Mouse (Mus musculus): ENCODE data around the gene Ccdc159. TPM values are rescaled to one million over a fixed set of nuclear protein-coding genes. Genes with fewer than 3 reads are reported as not detected.

Gene Ccdc159
- total RNA-seq (2015) (0.12 TPM in 1 of 2 replicates, not detected in the other), total RNA-seq (2017) (0.08 and 0.41 TPM in 2 replicates)

- peak; percentile 77 for ATAC-seq (replicated peaks; ENCODE audit: poor library complexity)
Observed at GRCm38 (mm10) chr9:21927208-21927753, at the start of gene Ccdc159, which contains the start of gene Tmem205. Gene Ccdc159 (plus strand): TSS chr9:21927471. Gene Tmem205 (minus strand): TSS chr9:21927556.

DNA sequence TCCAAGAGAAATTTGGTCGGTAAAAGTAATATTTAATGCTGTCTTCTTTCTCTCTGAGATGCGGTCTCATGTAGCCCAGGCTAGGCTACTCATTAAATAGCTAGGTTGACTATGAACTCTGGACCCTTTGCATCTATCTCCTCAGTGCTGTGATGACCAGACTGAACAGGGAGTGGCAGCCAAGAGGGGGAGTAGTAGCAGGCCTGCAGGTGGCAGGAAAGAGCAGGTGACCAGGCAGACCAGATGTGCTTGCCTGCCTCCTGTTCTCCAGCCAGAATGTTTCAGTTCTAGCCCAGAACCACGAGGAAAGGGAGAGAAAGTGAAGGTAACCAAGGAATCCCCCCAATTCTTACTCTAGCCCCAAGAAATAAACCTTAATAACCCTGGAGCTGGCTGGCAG lies 38.0 kb upstream of the Ccdc159 start:
- ATAC-seq (replicated peaks; ENCODE audit: poor library complexity): peak; percentile 63

GRCm38 (mm10) chr9:21901223-21901820 lies 25.9 kb upstream of the Ccdc159 start:
- ATAC-seq (replicated peaks; ENCODE audit: poor library complexity): peak; percentile 100

DNA sequence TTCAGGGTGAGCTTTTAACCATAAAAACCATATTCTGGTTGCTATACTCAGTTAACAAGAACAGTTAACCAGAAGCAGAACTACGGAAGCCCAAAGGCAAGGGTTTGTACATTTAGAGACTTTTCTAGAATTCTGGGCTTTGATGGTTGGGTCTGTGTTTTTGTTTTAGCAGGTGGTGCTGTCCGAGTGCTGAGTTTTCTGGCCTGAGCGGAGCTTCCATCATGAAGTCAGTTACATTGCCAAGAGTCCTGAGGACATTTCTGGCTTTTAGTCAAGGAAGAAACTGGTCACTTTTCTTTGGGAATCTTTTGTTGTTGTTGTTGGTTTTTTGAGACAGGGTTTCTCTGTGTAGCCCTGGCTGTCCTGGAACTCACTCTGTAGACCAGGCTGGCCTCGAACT lies 23.2 kb upstream of the Ccdc159 start:
- ATAC-seq (replicated peaks; ENCODE audit: poor library complexity): no peak

GRCm38 (mm10) chr9:21908216-21908615 lies 19.1 kb upstream of the Ccdc159 start:
- peak; percentile 41 for ATAC-seq (replicated peaks; ENCODE audit: poor library complexity)

- ATAC-seq (replicated peaks; ENCODE audit: poor library complexity): peak; percentile 94
Observed at GRCm38 (mm10) chr9:21909474-21910223, 17.6 kb upstream of the Ccdc159 start.

DNA sequence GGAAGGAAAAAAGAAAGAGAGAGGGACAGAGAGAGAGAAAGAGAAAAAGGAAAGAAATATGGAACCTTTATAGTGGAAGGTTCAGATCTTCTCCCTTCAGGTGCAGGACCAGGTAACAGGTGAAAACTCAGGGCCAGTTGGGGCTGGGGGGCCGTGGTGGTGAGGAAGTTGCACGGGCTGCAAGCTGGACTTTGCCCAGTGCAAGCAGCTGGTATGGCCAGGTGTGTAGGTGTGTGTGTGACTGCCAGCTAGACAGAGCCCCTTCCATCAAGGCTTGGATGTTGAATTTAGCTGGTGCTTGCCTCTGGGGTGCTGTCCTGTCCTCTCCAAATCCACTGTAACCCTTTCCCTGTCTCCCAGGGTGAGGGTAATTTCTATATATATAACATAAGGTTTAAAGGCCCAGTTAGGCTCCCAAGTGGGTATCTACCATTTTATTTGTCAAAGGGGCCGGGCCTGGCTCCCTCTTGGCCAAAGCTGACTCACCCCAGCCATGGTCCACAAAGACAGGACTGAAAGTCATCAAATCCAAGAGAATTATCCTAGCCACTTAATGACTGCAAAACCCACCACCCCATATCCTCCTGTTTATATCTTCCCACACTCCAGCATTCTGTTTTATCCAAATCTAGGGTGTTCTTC lies 10.3 kb upstream of the Ccdc159 start:
- no peak for ATAC-seq (replicated peaks; ENCODE audit: poor library complexity)

- ATAC-seq (replicated peaks; ENCODE audit: poor library complexity): peak; percentile 11
Observed at GRCm38 (mm10) chr9:21917493-21918034, 9.7 kb upstream of the Ccdc159 start.

- ATAC-seq (replicated peaks; ENCODE audit: poor library complexity): peak; percentile 96
Observed at GRCm38 (mm10) chr9:21918035-21918592, 9.2 kb upstream of the Ccdc159 start, which contains the start of gene Rab3d. Gene Rab3d (minus strand): TSS chr9:21918192.

GRCm38 (mm10) chr9:21918692-21919384 lies 8.4 kb upstream of the Ccdc159 start:
- ATAC-seq (replicated peaks; ENCODE audit: poor library complexity): no peak

GRCm38 (mm10) chr9:21923036-21923435 lies 4.2 kb upstream of the Ccdc159 start:
- ATAC-seq (replicated peaks; ENCODE audit: poor library complexity): no peak

GRCm38 (mm10) chr9:21923490-21924098 lies 3.7 kb upstream of the Ccdc159 start:
- ATAC-seq (replicated peaks; ENCODE audit: poor library complexity): no peak

GRCm38 (mm10) chr9:21924099-21924493 lies 3.2 kb upstream of the Ccdc159 start:
- ATAC-seq (replicated peaks; ENCODE audit: poor library complexity): peak; percentile 74

- no peak for ATAC-seq (replicated peaks; ENCODE audit: poor library complexity)
Observed at GRCm38 (mm10) chr9:21925034-21925433, 2.2 kb upstream of the Ccdc159 start.

DNA sequence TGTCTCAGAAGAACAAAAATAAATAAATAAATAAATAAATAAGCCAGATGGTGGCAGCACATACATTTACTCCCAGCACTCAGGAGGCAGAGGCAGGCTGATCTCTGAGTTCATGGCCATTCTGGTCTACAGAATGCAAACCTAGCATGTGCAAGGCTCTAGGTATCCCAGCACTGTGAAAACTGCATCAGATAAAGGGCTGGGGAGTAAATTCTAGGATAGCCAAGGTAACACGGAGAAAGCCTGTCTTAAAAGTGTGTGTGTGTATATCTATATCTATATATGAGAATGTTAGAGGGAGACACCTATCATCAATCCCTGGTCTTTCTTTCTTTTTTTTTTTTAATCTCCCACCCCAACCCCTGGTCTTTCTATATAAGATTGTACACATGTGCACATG lies 1.8 kb upstream of the Ccdc159 start:
- ATAC-seq (replicated peaks; ENCODE audit: poor library complexity): no peak

GRCm38 (mm10) chr9:21926155-21926554 lies 1.1 kb upstream of the Ccdc159 start:
- ATAC-seq (replicated peaks; ENCODE audit: poor library complexity): no peak

DNA sequence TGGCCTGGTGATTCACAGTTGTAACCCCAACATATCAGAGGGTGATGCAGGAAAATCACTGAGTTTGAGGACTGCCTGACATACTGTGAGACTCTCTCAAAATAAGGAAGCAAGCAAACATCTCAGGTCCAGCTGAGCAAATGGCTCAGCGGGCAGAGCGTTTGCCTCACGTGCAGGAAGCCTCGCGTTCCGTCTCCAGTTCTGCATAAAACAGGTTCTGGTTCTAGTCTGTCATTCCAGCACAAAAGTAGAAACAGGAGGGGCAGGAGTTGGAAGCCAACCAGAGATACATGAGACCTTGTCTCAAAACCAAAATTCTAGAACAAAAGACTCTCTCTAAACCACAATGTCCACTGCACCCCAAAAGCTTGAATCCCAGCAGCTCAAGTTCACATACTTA lies 487 bp upstream of the Ccdc159 start:
- ATAC-seq (replicated peaks; ENCODE audit: poor library complexity): 0 out of 2 replicates have a peak, but pooled peaks have one; percentile 7

DNA sequence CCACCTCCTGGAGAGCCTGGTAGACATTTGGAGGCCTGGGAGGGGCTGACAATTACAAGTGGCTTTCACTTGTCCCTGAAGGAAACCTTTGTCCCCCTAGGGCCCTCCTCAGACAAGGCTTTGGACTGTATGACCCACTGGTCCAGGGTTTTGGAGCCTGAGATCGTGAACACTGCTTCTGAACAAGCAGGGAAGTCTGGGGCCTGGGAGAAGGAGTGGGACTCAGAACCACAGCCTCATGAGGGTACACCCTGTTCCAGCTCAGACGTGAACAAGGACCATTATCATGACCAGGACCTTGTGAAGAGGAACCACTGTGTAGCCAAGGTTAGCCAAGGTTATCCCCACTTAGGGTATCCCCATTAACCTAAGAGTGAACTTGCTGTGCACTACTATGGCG lies 1.9 kb downstream of the Ccdc159 start:
- no peak for ATAC-seq (replicated peaks; ENCODE audit: poor library complexity)

GRCm38 (mm10) chr9:21932006-21932405 lies 4.7 kb downstream of the Ccdc159 start:
- no peak for ATAC-seq (replicated peaks; ENCODE audit: poor library complexity)
